Mouse (Mus musculus) liver, embryonic 16.5 days (tissue): ENCODE measurements at regions not wholly inside any gene's neighbourhood (a gene's known extent, or its start where the extent isn't known, plus 50 kb on each side); places are given as distances from the start of the nearest gene placed in this dataset.

Experiments
- ATAC-seq: fragments of 200-750 bp; cut with Nextera tagmentation; 2 replicates; pipeline ENCODE4 v1.8.0; 2017; ENCODE audit warnings: low read depth, mild to moderate bottlenecking, moderate number of reproducible peaks, moderate library complexity
- H3K27ac ChIP-seq: fragments of 300-500 bp; sonication (generic); 2 replicates; pipeline ENCODE4 v1.5.1; 2014; ENCODE audit warnings: mild to moderate bottlenecking, low read length
- H3K27me3 ChIP-seq: fragments of 300-500 bp; sonication (generic); 2 replicates; pipeline ENCODE4 v1.6.1; 2014; ENCODE audit warnings: low read depth, low read length, mixed read lengths; ENCODE audit not compliant: control insufficient read depth, insufficient read depth
- H3K36me3 ChIP-seq: fragments of 300-500 bp; sonication (generic); 2 replicates; pipeline ENCODE4 v1.6.1; 2014; ENCODE audit warnings: mild to moderate bottlenecking; ENCODE audit not compliant: control insufficient read depth, insufficient read depth
- H3K4me1 ChIP-seq: fragments of 300-500 bp; sonication (generic); 2 replicates; pipeline ENCODE4 v1.6.1; 2014; ENCODE audit warnings: low read depth, low read length, mixed read lengths; ENCODE audit not compliant: control insufficient read depth
- H3K4me2 ChIP-seq: fragments of 300-500 bp; sonication (generic); 2 replicates; pipeline ENCODE4 v1.6.1; 2014; ENCODE audit warnings: low read depth, low read length, mixed read lengths
- H3K4me3 ChIP-seq: fragments of 300-500 bp; sonication (generic); 2 replicates; pipeline ENCODE4 v1.5.1; 2014; ENCODE audit warnings: low read depth, mild to moderate bottlenecking, low read length
- H3K9ac ChIP-seq: fragments of 300-500 bp; sonication (generic); 2 replicates; pipeline ENCODE4 v1.6.1; 2014; ENCODE audit warnings: low read depth, low read length
- H3K9me3 ChIP-seq: fragments of 300-500 bp; sonication (generic); replicated peaks from 2 replicates; pipeline ENCODE4 v1.6.1; 2016; ENCODE audit warnings: low read length; ENCODE audit not compliant: control insufficient read depth
- WGBS: fragments of 180-500 bp; shearing (Covaris S2); extraction: QIAGEN DNeasy Blood & Tissue Kit; methylation state at CpG from one replicate; pipeline ENCODE4 v1.1.7; 2014; ENCODE audit not compliant: insufficient replicate concordance; 5-methylcytosine and 5-hydroxymethylcytosine counted together

- WGBS, result 39% methylated on average over 2 of the region's 2 CpGs
- no peaks in the 10 kb centered on the region; the same call in 1 of the 2 replicates for H3K4me1 ChIP-seq
- H3K27ac ChIP-seq, result no peak overlapping the region
- no peak overlapping the region for H3K4me3 ChIP-seq
- ATAC-seq, result no peak
- H3K27me3 ChIP-seq, result no peaks in the 10 kb centered on the region
- H3K9ac ChIP-seq, result no peak overlapping the region
- no peaks in the 10 kb centered on the region for H3K36me3 ChIP-seq
- no peak overlapping the region for H3K4me2 ChIP-seq
- no peaks in the 10 kb centered on the region for H3K9me3 ChIP-seq
These were observed 52.0 kb upstream of the 4930432M17Rik start for GRCm38 (mm10) chr3:121618561-121618960.

- H3K9me3 ChIP-seq, result no peaks in the 10 kb centered on the region
- H3K4me1 ChIP-seq, result no peaks in the 10 kb centered on the region; the same call in 1 of the 2 replicates
These were observed 52.4 kb upstream of the 4930432M17Rik start for GRCm38 (mm10) chr3:121618161-121618560.

GRCm38 (mm10) chr3:121617351-121617750, 53.2 kb upstream of the 4930432M17Rik start:
- Histone ChIP-seq H3K9me3 (no peaks in the 10 kb centered on the region), H3K4me2 (no peak overlapping the region), H3K4me1 (no peaks in the 10 kb centered on the region; the same call in 1 of the 2 replicates), H3K27me3 (no peaks in the 10 kb centered on the region), H3K36me3 (no peaks in the 10 kb centered on the region), H3K9ac (no peak overlapping the region), H3K4me3 (no peak overlapping the region), H3K27ac (no peak overlapping the region)
- 66% methylated on average over 7 of the region's 7 CpGs for WGBS
- no peak for ATAC-seq

More at GRCm38 (mm10) chr3:121618161-121618560, 52.4 kb upstream of the 4930432M17Rik start:
- H3K4me3 ChIP-seq, result no peak overlapping the region
- no peak overlapping the region for H3K9ac ChIP-seq
- H3K4me2 ChIP-seq, result no peak overlapping the region
- no peaks in the 10 kb centered on the region for H3K36me3 ChIP-seq
- no peak overlapping the region for H3K27ac ChIP-seq
- WGBS, result 64% methylated on average over 2 of the region's 2 CpGs
- no peaks in the 10 kb centered on the region for H3K27me3 ChIP-seq
- no peak for ATAC-seq

- H3K36me3 ChIP-seq, result no peaks in the 10 kb centered on the region
- H3K9me3 ChIP-seq, result no peaks in the 10 kb centered on the region
- no peak overlapping the region for H3K4me3 ChIP-seq
- no peak for ATAC-seq
- H3K27ac ChIP-seq, result no peak overlapping the region
- no peak overlapping the region for H3K9ac ChIP-seq
- H3K27me3 ChIP-seq, result no peaks in the 10 kb centered on the region
- H3K4me2 ChIP-seq, result no peak overlapping the region
- H3K4me1 ChIP-seq, result no peaks in the 10 kb centered on the region; the same call in 1 of the 2 replicates
- WGBS, result 65% methylated on average over 5 of the region's 5 CpGs
These were observed 54.5 kb upstream of the 4930432M17Rik start for GRCm38 (mm10) chr3:121616075-121616474.

- Histone ChIP-seq H3K4me1 (no peaks in the 10 kb centered on the region; the same call in 1 of the 2 replicates), H3K4me2 (no peak overlapping the region), H3K9me3 (no peaks in the 10 kb centered on the region), H3K36me3 (no peaks in the 10 kb centered on the region), H3K27me3 (no peaks in the 10 kb centered on the region), H3K27ac (no peak overlapping the region), H3K4me3 (no peak overlapping the region), H3K9ac (no peak overlapping the region)
- no peak for ATAC-seq
- WGBS, result 71% methylated on average over 7 of the region's 7 CpGs
These were observed 55.8 kb upstream of the 4930432M17Rik start for GRCm38 (mm10) chr3:121614741-121615140.

- Histone ChIP-seq H3K9ac (no peak overlapping the region), H3K4me3 (no peak overlapping the region), H3K36me3 (no peaks in the 10 kb centered on the region), H3K27me3 (no peaks in the 10 kb centered on the region), H3K4me2 (no peak overlapping the region), H3K27ac (no peak overlapping the region), H3K9me3 (no peaks in the 10 kb centered on the region), H3K4me1 (no peaks in the 10 kb centered on the region)
- ATAC-seq, result no peak
- 55% methylated on average over 3 of the region's 3 CpGs for WGBS
These were observed 57.3 kb upstream of the 4930432M17Rik start for GRCm38 (mm10) chr3:121613224-121613623.

- no peaks in the 10 kb centered on the region for H3K36me3 ChIP-seq
- H3K4me3 ChIP-seq, result no peak overlapping the region
- no peak overlapping the region for H3K27ac ChIP-seq
- no peaks in the 10 kb centered on the region for H3K4me1 ChIP-seq
- H3K27me3 ChIP-seq, result no peaks in the 10 kb centered on the region
- H3K9me3 ChIP-seq, result no peaks in the 10 kb centered on the region
- H3K9ac ChIP-seq, result no peak overlapping the region
- ATAC-seq, result no peak
- H3K4me2 ChIP-seq, result no peak overlapping the region
- WGBS, result 60% methylated on average over 7 of the region's 7 CpGs
These were observed 60.7 kb upstream of the 4930432M17Rik start for GRCm38 (mm10) chr3:121609845-121610244.

- Histone ChIP-seq H3K36me3 (no peaks in the 10 kb centered on the region), H3K27me3 (no peaks in the 10 kb centered on the region), H3K9me3 (no peaks in the 10 kb centered on the region), H3K27ac (no peak overlapping the region), H3K4me2 (no peak overlapping the region), H3K4me3 (no peak overlapping the region), H3K4me1 (no peaks in the 10 kb centered on the region), H3K9ac (no peak overlapping the region)
- no peak for ATAC-seq
- 37% methylated on average over 7 of the region's 7 CpGs for WGBS
These were observed 61.5 kb upstream of the 4930432M17Rik start for GRCm38 (mm10) chr3:121609090-121609489.

- no peaks in the 10 kb centered on the region for H3K4me1 ChIP-seq
- no peak overlapping the region for H3K9ac ChIP-seq
- no peak overlapping the region for H3K4me3 ChIP-seq
- no peak overlapping the region for H3K27ac ChIP-seq
- WGBS, result 60% methylated on average over 6 of the region's 6 CpGs
- no peak overlapping the region for H3K4me2 ChIP-seq
- no peaks in the 10 kb centered on the region for H3K9me3 ChIP-seq
- ATAC-seq, result no peak
- no peaks in the 10 kb centered on the region for H3K36me3 ChIP-seq
- no peaks in the 10 kb centered on the region for H3K27me3 ChIP-seq
These were observed 65.8 kb upstream of the 4930432M17Rik start for GRCm38 (mm10) chr3:121604737-121605136.
